Mouse (Mus musculus): ENCODE data around the gene Gpr39. TPM values are rescaled to one million over a fixed set of nuclear protein-coding genes. Genes with fewer than 3 reads are reported as not detected.

Gpr39 gene
- total and polyA plus RNA-seq, 2 experiments from 2014 or later: 0.38 TPM; not detected in 1

DNA sequence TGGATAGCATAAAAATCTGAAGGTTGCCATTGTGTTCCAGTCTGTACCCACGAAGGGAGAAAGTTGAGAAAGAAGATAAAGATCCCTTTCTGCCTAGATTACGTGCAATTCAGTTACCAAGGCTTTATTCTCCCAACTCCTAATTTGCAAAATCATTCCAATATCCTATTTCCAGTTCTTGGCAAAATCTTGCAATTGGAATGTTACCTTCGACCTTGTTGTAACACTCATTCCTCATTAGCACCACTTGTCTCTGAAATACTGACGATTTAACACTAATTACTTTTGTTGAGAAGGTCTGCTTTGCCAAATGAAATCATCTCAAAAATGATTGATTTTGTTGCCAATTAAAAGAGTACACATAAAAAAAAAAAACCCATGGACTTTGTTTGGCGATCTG lies 19.4 kb upstream of the Gpr39 start:
- ATAC-seq: no peak
- DNase-seq: no peak

GRCm38 (mm10) chr1:125660151-125660550 lies 16.6 kb upstream of the Gpr39 start:
- WGBS: 71% methylated on average over 4 of the region's 4 CpGs
- Histone ChIP-seq H3K4me1 (ENCODE audit: insufficient read depth) (no peaks in the 10 kb centered on the region), H3K27ac (ENCODE audit: low read depth, low read length) (no peak overlapping the region), H3K4me3 (ENCODE audit: low read depth, low read length) (no peak overlapping the region), H3K27me3 (ENCODE audit: insufficient read depth, low read length) (no peaks in the 10 kb centered on the region), H3K36me3 (ENCODE audit: insufficient read depth) (no peaks in the 10 kb centered on the region), H3K4me2 (ENCODE audit: low read depth) (no peak overlapping the region), H3K9ac (no peak overlapping the region), H3K9me3 (ENCODE audit: low read length) (no peaks in the 10 kb centered on the region)
- no peak for ATAC-seq
- no peak for TF ChIP-seq CTCF (IDR thresholded peaks at IDR 0.05; ENCODE audit: low read depth)
- no peak for DNase-seq

More for the DNA sequence above, 19.4 kb upstream of the Gpr39 start:
- Histone ChIP-seq H3K27ac (ENCODE audit: low read depth, low read length) (no peak overlapping the region), H3K27me3 (ENCODE audit: insufficient read depth, low read length) (no peaks in the 10 kb centered on the region), H3K4me3 (ENCODE audit: low read depth, low read length) (no peak overlapping the region), H3K36me3 (ENCODE audit: insufficient read depth) (no peaks in the 10 kb centered on the region), H3K4me2 (ENCODE audit: low read depth) (no peak overlapping the region), H3K9me3 (ENCODE audit: low read length) (no peaks in the 10 kb centered on the region), H3K4me1 (ENCODE audit: insufficient read depth) (no peaks in the 10 kb centered on the region), H3K9ac (no peak overlapping the region)
- TF ChIP-seq CTCF (IDR thresholded peaks at IDR 0.05; ENCODE audit: low read depth): no peak
- WGBS: 45% methylated on average over 5 of the region's 5 CpGs

DNA sequence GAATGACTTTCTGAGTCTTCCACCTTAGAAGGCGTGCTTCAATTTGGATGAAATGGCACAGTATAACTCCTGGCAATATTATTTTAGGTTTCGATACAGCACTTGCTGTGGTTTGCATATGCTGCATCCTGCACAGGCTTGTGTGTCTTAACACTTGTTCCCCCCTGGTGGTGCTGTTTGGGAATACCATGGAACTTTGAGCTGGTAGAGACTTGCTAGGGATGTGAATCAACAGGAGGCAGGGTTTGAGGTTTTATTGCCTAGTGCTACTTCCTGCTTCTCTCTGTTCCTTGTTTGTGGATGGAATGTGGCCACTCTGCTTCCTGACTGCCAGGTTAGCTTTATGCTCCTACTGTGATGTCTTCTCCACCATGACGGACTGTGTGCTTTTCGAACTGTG lies 15.9 kb upstream of the Gpr39 start:
- WGBS: 97% methylated on average over 4 of the region's 4 CpGs
- H3K4me2 ChIP-seq (ENCODE audit: low read depth): no peak overlapping the region
- no peaks in the 10 kb centered on the region for H3K9me3 ChIP-seq (ENCODE audit: low read length)
- no peak for ATAC-seq
- no peak for TF ChIP-seq CTCF (IDR thresholded peaks at IDR 0.05; ENCODE audit: low read depth)
- H3K4me3 ChIP-seq (ENCODE audit: low read depth, low read length): no peak overlapping the region
- no peak overlapping the region for H3K9ac ChIP-seq
- no peaks in the 10 kb centered on the region for H3K27me3 ChIP-seq (ENCODE audit: insufficient read depth, low read length)
- H3K27ac ChIP-seq (ENCODE audit: low read depth, low read length): no peak overlapping the region
- H3K36me3 ChIP-seq (ENCODE audit: insufficient read depth): no peaks in the 10 kb centered on the region
- no peaks in the 10 kb centered on the region for H3K4me1 ChIP-seq (ENCODE audit: insufficient read depth)
- no peak for DNase-seq

GRCm38 (mm10) chr1:125662058-125662457 lies 14.7 kb upstream of the Gpr39 start:
- WGBS: 92% methylated on average over 2 of the region's 2 CpGs
- H3K9me3 ChIP-seq (ENCODE audit: low read length): no peaks in the 10 kb centered on the region
- no peak overlapping the region for H3K27ac ChIP-seq (ENCODE audit: low read depth, low read length)
- no peak overlapping the region for H3K4me3 ChIP-seq (ENCODE audit: low read depth, low read length)
- no peak overlapping the region for H3K4me2 ChIP-seq (ENCODE audit: low read depth)
- no peaks in the 10 kb centered on the region for H3K36me3 ChIP-seq (ENCODE audit: insufficient read depth)
- no peak overlapping the region for H3K9ac ChIP-seq
- no peak for DNase-seq
- no peaks in the 10 kb centered on the region for H3K4me1 ChIP-seq (ENCODE audit: insufficient read depth)
- TF ChIP-seq CTCF (IDR thresholded peaks at IDR 0.05; ENCODE audit: low read depth): no peak
- H3K27me3 ChIP-seq (ENCODE audit: insufficient read depth, low read length): no peaks in the 10 kb centered on the region
- no peak for ATAC-seq

GRCm38 (mm10) chr1:125662660-125663059 lies 14.1 kb upstream of the Gpr39 start:
- Histone ChIP-seq H3K4me1 (ENCODE audit: insufficient read depth) (no peaks in the 10 kb centered on the region), H3K36me3 (ENCODE audit: insufficient read depth) (no peaks in the 10 kb centered on the region), H3K4me2 (ENCODE audit: low read depth) (no peak overlapping the region), H3K27ac (ENCODE audit: low read depth, low read length) (no peak overlapping the region), H3K4me3 (ENCODE audit: low read depth, low read length) (no peak overlapping the region), H3K9me3 (ENCODE audit: low read length) (no peaks in the 10 kb centered on the region), H3K9ac (no peak overlapping the region), H3K27me3 (ENCODE audit: insufficient read depth, low read length) (no peaks in the 10 kb centered on the region)
- ATAC-seq: no peak
- no peak for TF ChIP-seq CTCF (IDR thresholded peaks at IDR 0.05; ENCODE audit: low read depth)
- 88% methylated on average over 5 of the region's 5 CpGs for WGBS
- no peak for DNase-seq

DNA sequence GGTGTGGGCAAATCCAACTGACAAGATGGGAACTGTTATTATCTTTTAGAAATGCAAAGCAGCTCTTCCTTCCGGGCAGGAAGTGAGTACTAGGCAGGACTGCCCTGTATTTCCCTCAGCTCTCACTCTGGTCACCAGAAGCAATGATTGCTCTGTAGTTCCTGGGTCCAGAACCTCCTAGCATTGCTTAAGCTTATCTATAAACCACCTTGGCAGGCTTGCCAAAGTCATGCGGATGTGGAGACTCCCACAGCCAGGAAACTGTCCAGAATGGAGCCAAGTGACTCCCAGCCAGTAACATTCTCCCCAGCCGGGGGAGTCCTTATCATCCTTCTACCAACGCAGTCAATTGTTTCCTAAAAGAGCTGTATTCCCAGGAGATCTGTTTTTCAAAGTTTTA lies 13.7 kb upstream of the Gpr39 start:
- TF ChIP-seq CTCF (IDR thresholded peaks at IDR 0.05; ENCODE audit: low read depth): no peak
- DNase-seq (no peak), ATAC-seq (no peak)
- no peaks in the 10 kb centered on the region for H3K36me3 ChIP-seq (ENCODE audit: insufficient read depth)
- no peak overlapping the region for H3K27ac ChIP-seq (ENCODE audit: low read depth, low read length)
- no peaks in the 10 kb centered on the region for H3K27me3 ChIP-seq (ENCODE audit: insufficient read depth, low read length)
- no peak overlapping the region for H3K4me2 ChIP-seq (ENCODE audit: low read depth)
- H3K9ac ChIP-seq: no peak overlapping the region
- no peaks in the 10 kb centered on the region for H3K4me1 ChIP-seq (ENCODE audit: insufficient read depth)
- H3K9me3 ChIP-seq (ENCODE audit: low read length): no peaks in the 10 kb centered on the region
- H3K4me3 ChIP-seq (ENCODE audit: low read depth, low read length): no peak overlapping the region
- WGBS: 65% methylated on average over 4 of the region's 4 CpGs

- WGBS: 73% methylated on average over 5 of the region's 5 CpGs
- no peaks in the 10 kb centered on the region for H3K9me3 ChIP-seq (ENCODE audit: low read length)
- no peak overlapping the region for H3K4me3 ChIP-seq (ENCODE audit: low read depth, low read length)
- no peak for DNase-seq
- H3K36me3 ChIP-seq (ENCODE audit: insufficient read depth): no peaks in the 10 kb centered on the region
- no peaks in the 10 kb centered on the region for H3K27me3 ChIP-seq (ENCODE audit: insufficient read depth, low read length)
- no peak overlapping the region for H3K27ac ChIP-seq (ENCODE audit: low read depth, low read length)
- no peak overlapping the region for H3K9ac ChIP-seq
- no peaks in the 10 kb centered on the region for H3K4me1 ChIP-seq (ENCODE audit: insufficient read depth)
- ATAC-seq: no peak
- no peak overlapping the region for H3K4me2 ChIP-seq (ENCODE audit: low read depth)
- TF ChIP-seq CTCF (IDR thresholded peaks at IDR 0.05; ENCODE audit: low read depth): no peak
These were observed 11.6 kb upstream of the Gpr39 start for GRCm38 (mm10) chr1:125665127-125665637.
